Mouse (Mus musculus): ENCODE data around the gene Galns.

- TF ChIP-seq CTCF (IDR thresholded peaks at IDR 0.05; ENCODE audit: low read depth) (no peak), EP300 (optimal IDR thresholded peaks at IDR 0.05) (no peak)
Measured at GRCm38 (mm10) chr8:122547815-122548214, 63.4 kb downstream of the Galns start.
